Mouse (Mus musculus): ENCODE measurements around the gene Plekhh2.

The Plekhh2 gene

GRCm38 (mm10) chr17:84644292-84645050 is 132.8 kb downstream of the Plekhh2 start:
- in situ Hi-C loops (cut with MboI, MseI): no loop called here

GRCm38 (mm10) chr17:84645119-84645518 is 133.4 kb downstream of the Plekhh2 start:
- in situ Hi-C loops (cut with MboI, MseI): no loop called here

- in situ Hi-C loops (cut with MboI, MseI): no loop called here
These were observed 134.2 kb downstream of the Plekhh2 start for GRCm38 (mm10) chr17:84645894-84646293.

- in situ Hi-C loops (cut with MboI, MseI): no loop called here
These were observed 134.8 kb downstream of the Plekhh2 start for GRCm38 (mm10) chr17:84646477-84646876.

GRCm38 (mm10) chr17:84647630-84648029 is 135.9 kb downstream of the Plekhh2 start:
- in situ Hi-C loops (cut with MboI, MseI): no loop called here

GRCm38 (mm10) chr17:84650302-84651017 is 138.8 kb downstream of the Plekhh2 start:
- in situ Hi-C loops (cut with MboI, MseI): no loop called here

GRCm38 (mm10) chr17:84653544-84653943 is 141.8 kb downstream of the Plekhh2 start:
- in situ Hi-C loops (cut with MboI, MseI): no loop called here

- in situ Hi-C loops (cut with MboI, MseI): no loop called here
These were observed 144.5 kb downstream of the Plekhh2 start for GRCm38 (mm10) chr17:84656205-84656604.

- in situ Hi-C loops (cut with MboI, MseI): no loop called here
These were observed 145.1 kb downstream of the Plekhh2 start for GRCm38 (mm10) chr17:84656653-84657421.

- in situ Hi-C loops (cut with MboI, MseI): no loop called here
These were observed 145.7 kb downstream of the Plekhh2 start for GRCm38 (mm10) chr17:84657422-84657732.

- in situ Hi-C loops (cut with MboI, MseI): no loop called here
These were observed 146.1 kb downstream of the Plekhh2 start for GRCm38 (mm10) chr17:84657782-84658181.

GRCm38 (mm10) chr17:84658195-84658594 is 146.5 kb downstream of the Plekhh2 start:
- in situ Hi-C loops (cut with MboI, MseI): no loop called here

GRCm38 (mm10) chr17:84658951-84659350 is 147.3 kb downstream of the Plekhh2 start:
- in situ Hi-C loops (cut with MboI, MseI): no loop called here

- in situ Hi-C loops (cut with MboI, MseI): no loop called here
These were observed 153.4 kb downstream of the Plekhh2 start for GRCm38 (mm10) chr17:84665053-84665452.

- in situ Hi-C loops (cut with MboI, MseI): no loop called here
These were observed 154.0 kb downstream of the Plekhh2 start for GRCm38 (mm10) chr17:84665691-84666090.

- in situ Hi-C loops (cut with MboI, MseI): no loop called here
These were observed 156.2 kb downstream of the Plekhh2 start for GRCm38 (mm10) chr17:84667848-84668247.

All from regulatory T cell (primary cell).